Mouse (Mus musculus): ENCODE results near the gene Dglucy.

GRCm38 (mm10) chr12:100862856-100863446, 84.1 kb downstream of the Dglucy start:
- no peak for TF ChIP-seq CTCF (IDR thresholded peaks at IDR 0.05; ENCODE audit: low read depth, low read length)
- TF ChIP-seq GATA1 (IDR thresholded peaks at IDR 0.05; ENCODE audit: borderline replicate concordance, low read length), result no peak
- no peak for TF ChIP-seq GATA2 (IDR thresholded peaks at IDR 0.05; ENCODE audit: borderline replicate concordance, low read depth, low read length)
- no peak for TF ChIP-seq POLR2AphosphoS5 (IDR thresholded peaks at IDR 0.05; ENCODE audit: insufficient replicate concordance, low read depth, low read length)
